Mouse (Mus musculus) kidney, postnatal 25 days (tissue): ENCODE measurements around the gene Zdhhc16.

ENCODE experiments used
- DNase-seq, 2 experiments: peaks; one replicate each; pipeline ENCODE4 v3.0.0; 2021; ENCODE audit warnings: mixed read lengths in 2 of 2

Zdhhc16 gene

GRCm38 (mm10) chr19:41933179-41934086, at the start of gene Zdhhc16, which contains the start of gene Exosc1:
Gene Zdhhc16, plus strand, starts transcription at chr19:41933480.
Gene Exosc1, minus strand, starts transcription at chr19:41933423.
- DNase-seq = peak; percentile 98 to 100

- no peak for DNase-seq
Measured at GRCm38 (mm10) chr19:41883882-41884281, 49.4 kb upstream of the Zdhhc16 start.

GRCm38 (mm10) chr19:41888191-41888590, 45.1 kb upstream of the Zdhhc16 start:
- DNase-seq = no peak

GRCm38 (mm10) chr19:41894959-41895358, 38.3 kb upstream of the Zdhhc16 start:
- DNase-seq = no peak

GRCm38 (mm10) chr19:41895460-41896318, 37.6 kb upstream of the Zdhhc16 start, which contains the start of gene Rrp12:
Gene Rrp12, minus strand, starts transcription at chr19:41896173.
- DNase-seq = peak; percentile 81 to 89

GRCm38 (mm10) chr19:41896319-41896711, 37.0 kb upstream of the Zdhhc16 start:
- no peak for DNase-seq

GRCm38 (mm10) chr19:41898860-41899259, 34.4 kb upstream of the Zdhhc16 start:
- peak in 1 of 2 experiments; percentile 59 for DNase-seq

GRCm38 (mm10) chr19:41900495-41901090, 32.7 kb upstream of the Zdhhc16 start:
- no peak for DNase-seq

- DNase-seq = no peak
Measured at GRCm38 (mm10) chr19:41901696-41902095, 31.6 kb upstream of the Zdhhc16 start.

- DNase-seq = no peak
Measured at GRCm38 (mm10) chr19:41902848-41903593, 30.3 kb upstream of the Zdhhc16 start.

GRCm38 (mm10) chr19:41905246-41905645, 28.0 kb upstream of the Zdhhc16 start:
- no peak for DNase-seq

GRCm38 (mm10) chr19:41906311-41907078, 26.8 kb upstream of the Zdhhc16 start:
- no peak for DNase-seq

- peak; percentile 54 to 55 for DNase-seq
Measured at GRCm38 (mm10) chr19:41907079-41907760, 26.1 kb upstream of the Zdhhc16 start.

GRCm38 (mm10) chr19:41908736-41909135, 24.5 kb upstream of the Zdhhc16 start:
- DNase-seq = peak; percentile 46 to 59

- no peak for DNase-seq
Measured at GRCm38 (mm10) chr19:41910396-41910795, 22.9 kb upstream of the Zdhhc16 start.

GRCm38 (mm10) chr19:41911178-41912073, 21.9 kb upstream of the Zdhhc16 start, which contains the start of gene Pgam1:
Gene Pgam1, plus strand, starts transcription at chr19:41911923.
- DNase-seq = peak; percentile 97 to 98

GRCm38 (mm10) chr19:41912121-41913080, 20.9 kb upstream of the Zdhhc16 start:
- peak; percentile 48 to 79 for DNase-seq
